Mouse (Mus musculus) lung, embryonic 14.5 days (tissue): ENCODE data around the gene Gprc5d. TPM values are rescaled to one million over a fixed set of nuclear protein-coding genes. Genes with fewer than 3 reads are reported as not detected.
A peak's percentile ranks its signal among the peaks of the same experiment; 100 is the strongest.

ENCODE experiments used
- ATAC-seq: fragments of 200-750 bp; cut with Nextera tagmentation; 2 replicates; pipeline ENCODE4 v1.8.0; 2017; ENCODE audit warnings: mild to moderate bottlenecking, moderate TSS enrichment, moderate library complexity; ENCODE audit not compliant: insufficient read depth
- DNase-seq: peaks from one replicate; pipeline ENCODE4 v3.0.0-alpha.2; 2015
- H3K27ac ChIP-seq: fragments of 300-500 bp; sonication (generic); 2 replicates; pipeline ENCODE4 v1.5.1; 2014; ENCODE audit warnings: low read depth, mild to moderate bottlenecking, moderate library complexity
- H3K27me3 ChIP-seq: fragments of 300-500 bp; sonication (generic); 2 replicates; pipeline ENCODE4 v1.6.1; 2014; ENCODE audit warnings: low read length, control low read depth; ENCODE audit not compliant: insufficient read depth
- H3K36me3 ChIP-seq: fragments of 300-500 bp; sonication (generic); 2 replicates; pipeline ENCODE4 v1.6.1; 2014; ENCODE audit warnings: control low read depth; ENCODE audit not compliant: insufficient read depth
- H3K4me1 ChIP-seq: fragments of 300-500 bp; sonication (generic); 2 replicates; pipeline ENCODE4 v1.6.1; 2014; ENCODE audit warnings: antibody characterized with exemption, control low read depth; ENCODE audit not compliant: insufficient read depth
- H3K4me2 ChIP-seq: fragments of 300-500 bp; sonication (generic); 2 replicates; pipeline ENCODE4 v1.6.1; 2014; ENCODE audit warnings: mild to moderate bottlenecking
- H3K4me3 ChIP-seq: fragments of 300-500 bp; sonication (generic); 2 replicates; pipeline ENCODE4 v1.5.1; 2014; ENCODE audit warnings: low read depth, low read length
- H3K9ac ChIP-seq: fragments of 300-500 bp; sonication (generic); 2 replicates; pipeline ENCODE4 v1.6.1; 2014
- H3K9me3 ChIP-seq: fragments of 300-500 bp; sonication (generic); 2 replicates; pipeline ENCODE4 v1.6.1; 2016; ENCODE audit warnings: low read depth, low read length, control low read depth
- CTCF ChIP-seq: IDR thresholded peaks from 2 replicates; pipeline ENCODE4 v1.5.1; 2016; ENCODE audit warnings: antibody characterized with exemption, low read depth
- WGBS: fragments of 180-500 bp; shearing (Covaris S2); extraction: QIAGEN DNeasy Blood & Tissue Kit; methylation state at CpG from one replicate; pipeline ENCODE4 v1.1.7; 2014; 5-methylcytosine and 5-hydroxymethylcytosine counted together
- polyA plus RNA-seq: library from polyadenylated mRNA; unstranded; fragments of >200 nt; fragmentation: Nextera tagmentation; extraction: Ambion mirVana; gene quantifications from 2 replicates; pipeline ENCODE4 v1.2.1, GENCODE M21; 2014

Gene Gprc5d
- polyA plus RNA-seq, 1 experiment from 2014 or later: not detected

- Histone ChIP-seq H3K9me3 (no peaks in the 10 kb centered on the region), H3K4me2 (no peak overlapping the region), H3K27me3 (no peaks in the 10 kb centered on the region), H3K4me3 (no peak overlapping the region), H3K27ac (no peak overlapping the region), H3K9ac (no peak overlapping the region), H3K36me3 (no peaks in the 10 kb centered on the region), H3K4me1 (no peaks in the 10 kb centered on the region)
- TF ChIP-seq CTCF: no peak
- WGBS: 82% methylated on average over 2 of the region's 2 CpGs
- DNase-seq: no peak
- ATAC-seq: no peak
Measured at GRCm38 (mm10) chr6:135070347-135070746, 47.7 kb downstream of the Gprc5d start.

GRCm38 (mm10) chr6:135069856-135070255, 48.2 kb downstream of the Gprc5d start:
- H3K36me3 ChIP-seq: no peaks in the 10 kb centered on the region
- ATAC-seq (no peak), DNase-seq (no peak)
- no peak overlapping the region for H3K27ac ChIP-seq
- WGBS: 59% methylated on average over 6 of the region's 6 CpGs
- no peak overlapping the region for H3K4me3 ChIP-seq
- no peak overlapping the region for H3K9ac ChIP-seq
- H3K9me3 ChIP-seq: no peaks in the 10 kb centered on the region
- peaks cover 4% of the 10 kb centered on the region; the same call in 1 of the 2 replicates for H3K4me1 ChIP-seq
- no peaks in the 10 kb centered on the region for H3K27me3 ChIP-seq
- TF ChIP-seq CTCF: no peak
- no peak overlapping the region for H3K4me2 ChIP-seq

DNA sequence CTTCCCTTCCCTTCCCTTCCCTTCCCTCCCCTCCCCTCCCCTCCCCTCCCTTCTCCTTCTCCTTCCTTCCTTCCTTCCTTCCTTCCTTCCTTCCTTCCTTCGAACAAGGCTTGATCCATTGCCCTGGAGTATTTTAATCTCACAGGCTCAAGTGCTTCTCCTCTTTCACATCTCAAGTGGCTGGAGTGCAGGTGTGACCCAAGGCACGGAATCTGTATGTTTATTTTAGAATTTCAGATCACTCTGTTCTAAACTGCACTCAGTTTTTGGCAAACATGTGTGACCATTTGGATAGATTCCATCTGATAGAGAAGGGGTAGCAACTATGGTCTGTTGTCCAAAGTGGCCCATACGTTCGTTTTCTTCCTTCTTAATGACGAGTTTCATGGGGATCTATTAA, 49.9 kb downstream of the Gprc5d start:
- DNase-seq: peak; percentile 62
- no peak for ATAC-seq
- no peaks in the 10 kb centered on the region for H3K27me3 ChIP-seq
- H3K27ac ChIP-seq: no peak overlapping the region
- H3K4me3 ChIP-seq: no peak overlapping the region
- no peak for TF ChIP-seq CTCF
- WGBS: 42% methylated on average over 5 of the region's 5 CpGs
- no peaks in the 10 kb centered on the region for H3K9me3 ChIP-seq
- peaks cover 4% of the 10 kb centered on the region; the same call in 1 of the 2 replicates for H3K4me1 ChIP-seq
- H3K9ac ChIP-seq: no peak overlapping the region
- no peaks in the 10 kb centered on the region for H3K36me3 ChIP-seq
- no peak overlapping the region for H3K4me2 ChIP-seq

GRCm38 (mm10) chr6:135066795-135067445, 51.2 kb downstream of the Gprc5d start:
- TF ChIP-seq CTCF: no peak
- Histone ChIP-seq H3K27ac (peak overlapping the region; percentile 88), H3K4me2 (peak overlapping the region; percentile 88), H3K27me3 (no peaks in the 10 kb centered on the region), H3K9me3 (no peaks in the 10 kb centered on the region), H3K9ac (no peak overlapping the region), H3K4me1 (peaks cover 4% of the 10 kb centered on the region; the same call in 1 of the 2 replicates), H3K4me3 (peak overlapping the region; percentile 53), H3K36me3 (no peaks in the 10 kb centered on the region)
- 45% methylated on average over 6 of the region's 6 CpGs for WGBS
- DNase-seq (peak; percentile 64), ATAC-seq (peak; percentile 40; the same call in 1 of the 2 replicates)

- DNase-seq (peak; percentile 83), ATAC-seq (peak; percentile 79)
- H3K27me3 ChIP-seq: no peaks in the 10 kb centered on the region
- H3K4me1 ChIP-seq: peaks cover 4% of the 10 kb centered on the region; the same call in 1 of the 2 replicates
- TF ChIP-seq CTCF: no peak
- peak within 1 kb of the TSS; percentile 88 for H3K27ac ChIP-seq
- no peaks in the 10 kb centered on the region for H3K9me3 ChIP-seq
- peak within 1 kb of the TSS; percentile 53 for H3K4me3 ChIP-seq
- H3K9ac ChIP-seq: peak within 1 kb of the TSS; percentile 70
- H3K36me3 ChIP-seq: no peaks in the 10 kb centered on the region
- peak within 1 kb of the TSS; percentile 88 for H3K4me2 ChIP-seq
- under 1% methylated on average over 44 of the region's 44 CpGs for WGBS
Measured at GRCm38 (mm10) chr6:135065236-135065957, 52.7 kb downstream of the Gprc5d start, which contains the start of gene Gprc5a. Gprc5a (plus strand) TSS chr6:135065651.

DNA sequence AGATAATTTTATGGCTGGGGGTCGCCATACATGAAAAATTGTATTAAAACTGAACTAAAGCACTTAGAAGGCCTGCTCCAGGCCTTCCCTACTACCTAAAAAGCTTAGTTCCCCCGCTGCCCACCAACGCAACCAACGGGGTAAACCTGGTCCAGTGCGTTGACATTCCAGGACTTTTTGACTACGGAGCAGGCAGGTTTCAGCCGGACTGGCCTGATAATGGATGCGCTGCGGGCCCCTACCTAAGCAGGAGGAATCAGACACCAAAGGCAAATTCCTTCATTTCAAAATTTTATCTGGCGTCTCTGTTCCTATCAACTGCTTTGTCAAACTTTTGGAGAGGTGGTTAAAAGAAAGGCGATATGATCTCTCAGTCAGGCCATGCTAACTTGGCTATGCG, 53.5 kb downstream of the Gprc5d start:
- Histone ChIP-seq H3K36me3 (no peaks in the 10 kb centered on the region), H3K9ac (no peak overlapping the region; the same call in 1 of the 2 replicates), H3K4me1 (peaks cover 4% of the 10 kb centered on the region; the same call in 1 of the 2 replicates), H3K9me3 (no peaks in the 10 kb centered on the region), H3K27ac (peak overlapping the region; percentile 61), H3K4me3 (no peak overlapping the region; the same call in 1 of the 2 replicates), H3K4me2 (peak overlapping the region; percentile 88), H3K27me3 (no peaks in the 10 kb centered on the region)
- ATAC-seq (no peak), DNase-seq (no peak)
- TF ChIP-seq CTCF: no peak
- 57% methylated on average over 12 of the region's 12 CpGs for WGBS

GRCm38 (mm10) chr6:135060728-135061127, 57.4 kb downstream of the Gprc5d start:
- no peaks in the 10 kb centered on the region for H3K27me3 ChIP-seq
- H3K9me3 ChIP-seq: no peaks in the 10 kb centered on the region
- H3K27ac ChIP-seq: no peak overlapping the region
- ATAC-seq (no peak), DNase-seq (no peak)
- no peak for TF ChIP-seq CTCF
- no peak overlapping the region for H3K4me3 ChIP-seq
- 91% methylated on average over 4 of the region's 4 CpGs for WGBS
- H3K4me2 ChIP-seq: no peak overlapping the region
- no peaks in the 10 kb centered on the region for H3K36me3 ChIP-seq
- no peak overlapping the region for H3K9ac ChIP-seq
- peaks cover 4% of the 10 kb centered on the region; the same call in 1 of the 2 replicates for H3K4me1 ChIP-seq

Other genes with a start within 250 kb of the Gprc5d start
- 9.6 and 10.8 TPM in 2 replicates for gene Gpr19, start 219.7 kb downstream of the Gprc5d start, polyA plus RNA-seq
- 12.0 and 13.9 TPM in 2 replicates for gene Cdkn1b, start 197.9 kb downstream of the Gprc5d start, polyA plus RNA-seq
- 0.43 and 0.83 TPM in 2 replicates for gene Apold1, start 136.6 kb downstream of the Gprc5d start, polyA plus RNA-seq
- 119 and 120 TPM in 2 replicates for gene Ddx47, start 106.7 kb downstream of the Gprc5d start, polyA plus RNA-seq
- 42.5 and 48.7 TPM in 2 replicates for gene Gprc5a, start 52.6 kb downstream of the Gprc5d start, polyA plus RNA-seq
- 22.4 and 25.2 TPM in 2 replicates for gene Fam234b, start 79.7 kb upstream of the Gprc5d start, polyA plus RNA-seq
- gene Hebp1, start 79.7 kb upstream of the Gprc5d start, polyA plus RNA-seq: 2.5 and 2.7 TPM in 2 replicates
- 6.0 and 7.7 TPM in 2 replicates for gene Gsg1, start 136.1 kb upstream of the Gprc5d start, polyA plus RNA-seq
- gene Pbp2, start 192.1 kb upstream of the Gprc5d start, polyA plus RNA-seq: 0.38 and 0.53 TPM in 2 replicates
- 23.7 and 25.1 TPM in 2 replicates for gene Emp1, start 244.3 kb upstream of the Gprc5d start, polyA plus RNA-seq